Mouse (Mus musculus): ENCODE measurements at regions not wholly inside any gene's neighbourhood (a gene's known extent, or its start where the extent isn't known, plus 50 kb on each side); places are given as distances from the start of the nearest gene placed in this dataset.

GRCm38 (mm10) chr13:83450820-83451219 is 53.0 kb upstream of the Mef2c start:
- TF ChIP-seq POLR2A (IDR thresholded peaks at IDR 0.05; ENCODE audit: low read depth, low read length) (no peak), CTCF (IDR thresholded peaks at IDR 0.05; ENCODE audit: extremely low read depth, insufficient read depth, insufficient read length, insufficient replicate concordance) (no peak)

Measured in spleen, adult 2 months (tissue).